Mouse (Mus musculus) megakaryocyte, embryonic 14.5 days (primary cell): Measurements from ENCODE around the gene Wwp2.

Experiments used
- FLI1 ChIP-seq: IDR thresholded peaks from 2 replicates; pipeline ENCODE4 v1.6.1; 2012; ENCODE audit warnings: low read length, inconsistent platforms, mixed read lengths
- GATA1 ChIP-seq: IDR thresholded peaks from 3 replicates; pipeline ENCODE4 v1.6.1; 2012; ENCODE audit warnings: mixed read lengths, low read length, inconsistent platforms, borderline replicate concordance

DNA sequence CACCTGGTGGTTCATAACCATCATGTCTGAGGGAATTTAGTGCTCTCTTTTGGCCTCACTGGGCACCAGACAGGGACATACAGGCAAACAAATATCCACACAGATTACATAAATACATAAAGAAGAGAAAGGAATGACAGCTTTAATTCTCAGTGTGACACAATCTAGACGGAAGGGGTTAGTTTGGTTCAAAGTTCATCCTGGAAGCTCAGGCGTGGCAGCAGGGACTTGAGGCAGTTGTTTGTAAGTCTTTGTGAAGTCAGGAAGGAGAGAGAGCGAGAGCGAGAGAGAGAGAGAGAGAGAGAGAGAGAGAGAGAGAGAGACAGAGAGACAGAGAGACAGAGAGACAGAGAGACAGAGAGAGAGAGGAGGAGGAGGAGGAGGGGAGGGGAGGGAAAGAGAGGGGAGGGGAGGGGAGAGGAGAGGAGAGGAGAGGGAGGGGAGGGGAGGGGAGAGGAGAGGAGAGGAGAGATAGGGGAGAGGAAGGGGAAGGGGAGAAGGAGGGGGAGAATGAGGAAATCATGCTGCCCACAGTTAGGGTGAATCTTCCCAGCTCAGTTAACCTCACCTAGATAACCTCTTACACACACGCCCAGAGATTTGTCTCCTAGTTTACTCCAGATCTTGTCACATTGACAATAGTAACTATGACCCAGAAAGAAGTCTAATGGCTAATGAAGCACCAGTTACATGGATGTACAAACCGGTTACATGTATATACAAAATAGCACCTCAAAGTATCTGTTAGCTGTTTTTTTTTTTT lies 158.0 kb downstream of the Wwp2 start:
- TF ChIP-seq GATA1 (no peak), FLI1 (no peak)
